In genomic region chr2:26516275-26516674, GRCm38 (mm10) we compare ENCODE assay signal across 8 mouse cellular contexts. TPM values are rescaled to one million over a fixed set of nuclear protein-coding genes. Genes with fewer than 3 reads are reported as not detected.
DNase-seq lines count a peak whose midpoint lies in the region.

Gene Notch1 (minus strand): TSS chr2:26516663.

- H3K9me3 ChIP-seq in forebrain, embryonic 10.5 days = no peaks in the 10 kb centered on the region
- H3K9me3 ChIP-seq in midbrain, embryonic 10.5 days (replicated peaks) = no peaks in the 10 kb centered on the region

- 78% methylated on average over 12 of the region's 12 CpGs for WGBS in forebrain, embryonic 10.5 days
- WGBS in midbrain, embryonic 10.5 days = 78% methylated on average over 12 of the region's 12 CpGs

- H3K36me3 ChIP-seq in forebrain, embryonic 10.5 days (replicated peaks) = no peaks in the 10 kb centered on the region
- H3K36me3 ChIP-seq in midbrain, embryonic 10.5 days = no peaks in the 10 kb centered on the region

- peaks cover 34% of the 10 kb centered on the region for H3K4me1 ChIP-seq in forebrain, embryonic 10.5 days
- peaks cover 36% of the 10 kb centered on the region for H3K4me1 ChIP-seq in midbrain, embryonic 10.5 days

- peak; percentile 62 for DNase-seq in thymus, postnatal 4 days
- DNase-seq in thymus, postnatal 36 days = no peak
- DNase-seq in forebrain, embryonic 10.5 days (ENCODE audit: extremely low spot score, low spot score) = no peak
- DNase-seq in heart, postnatal 10 days = peak; percentile 87 to 88
- peak; percentile 82 for DNase-seq in kidney, postnatal 14 days
- DNase-seq in midbrain, embryonic 10.5 days (ENCODE audit: low spot score) = no peak
- no peak for DNase-seq in testis, postnatal 10 days (ENCODE audit: low spot score)
- DNase-seq in cerebellum, adult 11 months = no peak

- intact Hi-C loops in heart, postnatal 10 days (cut with DNase I) = no loop called here

- H3K27ac ChIP-seq in forebrain, embryonic 10.5 days = peak within 1 kb of the TSS; percentile 56; the same call in 1 of the 2 replicates
- peak within 1 kb of the TSS; percentile 63 for H3K27ac ChIP-seq in midbrain, embryonic 10.5 days (replicated peaks)

- no peaks in the 10 kb centered on the region for H3K27me3 ChIP-seq in forebrain, embryonic 10.5 days (ENCODE audit: poor library complexity, severe bottlenecking)
- no peaks in the 10 kb centered on the region for H3K27me3 ChIP-seq in midbrain, embryonic 10.5 days (ENCODE audit: low read depth, poor library complexity, severe bottlenecking)

- H3K4me3 ChIP-seq in forebrain, embryonic 10.5 days = no peak within 1 kb of the TSS
- no peak within 1 kb of the TSS for H3K4me3 ChIP-seq in midbrain, embryonic 10.5 days

RNA-seq across cellular contexts. Expression of gene Notch1, which starts in this region (rescaled TPM):
- 25.4 and 26.7 TPM in 2 replicates for polyA plus RNA-seq in forebrain, embryonic 10.5 days (2016; fragmentation: Nextera tagmentation; extraction: Ambion mirVana)
- total RNA-seq in heart, postnatal 10 days (2021) = 10 to 100 TPM; 54.0 to 54.3 TPM
- polyA plus RNA-seq in midbrain, embryonic 10.5 days (2016; fragmentation: Nextera tagmentation; extraction: Ambion mirVana) = 30.1 and 38.3 TPM in 2 replicates

Comparison
In these comparisons a context has a peak if more than half of its experiments do, and no peak if none do; other contexts are left out.
1. DNase-seq: peak in thymus, postnatal 4 days (single experiment), heart, postnatal 10 days (2 of 2) and kidney, postnatal 14 days (single experiment); none in thymus, postnatal 36 days (0 of 2), forebrain, embryonic 10.5 days (single experiment), midbrain, embryonic 10.5 days (single experiment), testis, postnatal 10 days (single experiment) and cerebellum, adult 11 months (single experiment).